Comparison of ENCODE assay signal across 38 mouse cellular contexts in the genomic region with DNA sequence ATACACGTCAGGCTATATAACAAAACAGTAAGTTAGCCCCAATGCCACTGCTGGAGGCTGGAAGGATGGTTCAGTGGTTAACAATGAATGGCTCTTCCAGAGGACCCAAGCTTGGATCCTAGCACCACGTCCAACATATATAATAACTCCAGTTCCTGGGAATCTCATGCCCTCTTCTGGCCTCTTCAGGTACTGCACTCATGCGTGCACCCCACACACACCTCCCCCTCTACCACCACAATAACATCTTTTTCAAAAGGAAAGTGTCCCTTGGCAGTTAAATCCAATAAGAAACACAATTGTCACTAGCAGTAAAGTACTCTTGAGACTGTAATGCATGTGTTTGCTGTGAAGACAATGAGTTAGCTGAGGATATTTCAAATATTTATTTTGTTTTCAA. TPM values are rescaled to one million over a fixed set of nuclear protein-coding genes. Genes with fewer than 3 reads are reported as not detected.
A peak's percentile ranks its signal among the peaks of the same experiment; 100 is the strongest.
DNase-seq lines count a peak whose midpoint lies in the region; ATAC-seq and TF ChIP-seq lines count a peak whose summit lies in the region.
"Had no signal": no experiment of that assay in that cellular context is flagged by ENCODE, and none has a peak within 500 bp of the region (broad histone marks: within the 10 kb centered on the region; RNA-seq: fewer than 3 reads in every experiment).

No protein-coding gene starts in this region.

- H3K4me1 ChIP-seq in liver, postnatal 0 days (ENCODE audit: insufficient read depth) = no peaks in the 10 kb centered on the region
- H3K4me1 ChIP-seq in liver, embryonic 11.5 days (replicated peaks; ENCODE audit: control insufficient read depth, insufficient read depth, low read length) = no peaks in the 10 kb centered on the region
- H3K4me1 ChIP-seq: embryonic facial prominence, embryonic 10.5 days; embryonic facial prominence, embryonic 15.5 days; forebrain, embryonic 12.5 days; heart, embryonic 10.5 days; heart, embryonic 15.5 days; hindbrain, embryonic 13.5 days; limb, embryonic 10.5 days; limb, embryonic 15.5 days; midbrain, embryonic 13.5 days; neural tube, embryonic 13.5 days had no signal

- H3K4me2 ChIP-seq in liver, postnatal 0 days (ENCODE audit: low read depth, low read length) = no peak overlapping the region
- H3K4me2 ChIP-seq in liver, embryonic 11.5 days = no peak overlapping the region
- H3K4me2 ChIP-seq: embryonic facial prominence, embryonic 15.5 days; forebrain, embryonic 12.5 days; heart, embryonic 15.5 days; hindbrain, embryonic 13.5 days; limb, embryonic 15.5 days; midbrain, embryonic 13.5 days; neural tube, embryonic 13.5 days had no signal

- no peak overlapping the region for H3K27ac ChIP-seq in gastrocnemius, adult 2 months
- no peak overlapping the region for H3K27ac ChIP-seq in liver, postnatal 0 days (ENCODE audit: low read depth)
- no peak overlapping the region for H3K27ac ChIP-seq in liver, embryonic 11.5 days (ENCODE audit: low read depth, low read length)
- H3K27ac ChIP-seq: embryonic facial prominence, embryonic 10.5 days; embryonic facial prominence, embryonic 15.5 days; forebrain, embryonic 12.5 days; heart, embryonic 10.5 days; heart, embryonic 15.5 days; hindbrain, embryonic 13.5 days; limb, embryonic 10.5 days; limb, embryonic 15.5 days; macrophage; midbrain, embryonic 13.5 days; neural tube, embryonic 13.5 days had no signal

- TF ChIP-seq CTCF in gastrocnemius, adult 2 months (IDR thresholded peaks at IDR 0.05) = peak; percentile 11; the same call in 1 of the 2 replicates
- peak; percentile 30 for TF ChIP-seq CTCF in liver, postnatal 0 days (IDR thresholded peaks at IDR 0.05; ENCODE audit: low read depth)

- peaks cover 4% of the 10 kb centered on the region; the same call in 1 of the 2 replicates for H3K9me3 ChIP-seq in liver, postnatal 0 days (ENCODE audit: low read length)
- H3K9me3 ChIP-seq in liver, embryonic 11.5 days (ENCODE audit: control insufficient read depth, low read length) = peaks cover 5% of the 10 kb centered on the region
- H3K9me3 ChIP-seq: heart, embryonic 10.5 days; hindbrain, embryonic 13.5 days; limb, embryonic 10.5 days; limb, embryonic 15.5 days had no signal

- DNase-seq in gastrocnemius, adult 2 months = no peak
- DNase-seq in gastrocnemius, adult 8-10 months (ENCODE audit: low spot score in 2 of 2) = no peak
- DNase-seq in liver, postnatal 0 days = no peak
- DNase-seq in liver, embryonic 11.5 days (ENCODE audit: low spot score) = no peak
- peak; percentile 15 for DNase-seq in ES-CJ7 (ENCODE audit: low read depth, low spot score)
- DNase-seq in ZHBTc4 (ENCODE audit: low read depth, low spot score) = peak; percentile 33
- no peak for DNase-seq in urinary bladder, adult 18-20 months (ENCODE audit: low spot score in 2 of 2)
- no peak for DNase-seq in left cerebral cortex, adult 11 months (ENCODE audit: low spot score)
- DNase-seq: adrenal gland, postnatal 25 days; cerebellum, adult 11-12 months; cerebellum, postnatal 10 days; forebrain, postnatal 0 days; gastrocnemius, postnatal 14 days; kidney, adult 9 months; kidney, postnatal 14 days; thymus, adult 18-20 months; thymus, postnatal 4 days had no signal

- no peaks in the 10 kb centered on the region for H3K36me3 ChIP-seq in liver, postnatal 0 days (replicated peaks; ENCODE audit: insufficient read depth, low read length)
- H3K36me3 ChIP-seq in liver, embryonic 11.5 days (ENCODE audit: control insufficient read depth, insufficient read depth, low read length) = no peaks in the 10 kb centered on the region
- H3K36me3 ChIP-seq: embryonic facial prominence, embryonic 10.5 days; embryonic facial prominence, embryonic 15.5 days; forebrain, embryonic 12.5 days; heart, embryonic 10.5 days; heart, embryonic 15.5 days; hindbrain, embryonic 13.5 days; limb, embryonic 10.5 days; limb, embryonic 15.5 days; midbrain, embryonic 13.5 days; neural tube, embryonic 13.5 days had no signal

- no peak for TF ChIP-seq EP300 in liver, postnatal 0 days (IDR thresholded peaks at IDR 0.05; ENCODE audit: low read depth)

- ATAC-seq in liver, postnatal 0 days = no peak
- no peak for ATAC-seq in liver, embryonic 11.5 days (replicated peaks; ENCODE audit: low FRiP score)
- ATAC-seq: forebrain, postnatal 0 days; intestine, postnatal 0 days; lung, postnatal 0 days; midbrain, embryonic 13.5 days had no signal

- no peak overlapping the region for H3K4me3 ChIP-seq in gastrocnemius, adult 2 months
- H3K4me3 ChIP-seq in liver, postnatal 0 days (ENCODE audit: low read depth, low read length) = no peak overlapping the region
- H3K4me3 ChIP-seq in liver, embryonic 11.5 days (ENCODE audit: low read depth, low read length) = no peak overlapping the region
- H3K4me3 ChIP-seq: embryonic facial prominence, embryonic 10.5 days; embryonic facial prominence, embryonic 15.5 days; forebrain, embryonic 12.5 days; heart, embryonic 10.5 days; heart, embryonic 15.5 days; hindbrain, embryonic 13.5 days; limb, embryonic 10.5 days; limb, embryonic 15.5 days; midbrain, embryonic 13.5 days; neural tube, embryonic 13.5 days had no signal

- no peak overlapping the region for H3K9ac ChIP-seq in liver, postnatal 0 days (replicated peaks)
- no peak overlapping the region for H3K9ac ChIP-seq in liver, embryonic 11.5 days (ENCODE audit: low read depth, low read length)
- H3K9ac ChIP-seq: embryonic facial prominence, embryonic 15.5 days; forebrain, embryonic 12.5 days; forebrain, postnatal 0 days; heart, embryonic 15.5 days; hindbrain, embryonic 13.5 days; limb, embryonic 15.5 days; midbrain, embryonic 13.5 days; neural tube, embryonic 13.5 days had no signal

- no peaks in the 10 kb centered on the region for H3K27me3 ChIP-seq in liver, postnatal 0 days (ENCODE audit: insufficient read depth, low read length)
- no peaks in the 10 kb centered on the region for H3K27me3 ChIP-seq in liver, embryonic 11.5 days (replicated peaks; ENCODE audit: control insufficient read depth, insufficient read depth, low read length)
- H3K27me3 ChIP-seq: embryonic facial prominence, embryonic 15.5 days; forebrain, embryonic 12.5 days; heart, embryonic 15.5 days; hindbrain, embryonic 13.5 days; limb, embryonic 15.5 days; midbrain, embryonic 13.5 days; neural tube, embryonic 13.5 days had no signal

- 80% methylated on average over 3 of the region's 3 CpGs for WGBS in liver, postnatal 0 days (ENCODE audit: insufficient replicate concordance)
- 81% methylated on average over 3 of the region's 3 CpGs for WGBS in liver, embryonic 11.5 days

- intact Hi-C loops in gastrocnemius, adult 2 months (cut with DNase I) = no loop called here

RNA-seq across cellular contexts. Expression of gene Scn10a, which starts 41.1 kb away (rescaled TPM):
- not detected for total RNA-seq in gastrocnemius, adult 2 months (2021)
- total RNA-seq in gastrocnemius, adult 8-10 months (2022) = not detected
- 0.02 and 0.04 TPM in 2 replicates for polyA plus RNA-seq in liver, postnatal 0 days (2015; fragmentation: Nextera tagmentation; extraction: Ambion mirVana)
- polyA plus RNA-seq in liver, embryonic 11.5 days (2014; fragmentation: Nextera tagmentation; extraction: Ambion mirVana) = 0.15 and 0.17 TPM in 2 replicates
- total RNA-seq: adrenal gland, adult 18-20 months; adrenal gland, postnatal 25 days; CH12.LX; common myeloid progenitor, adult 5-6 weeks; gastrocnemius, postnatal 14 days; granulocyte monocyte progenitor cell, adult 5-6 weeks; layer of hippocampus, adult 18-20 months; layer of hippocampus, postnatal 25 days; megakaryocyte-erythroid progenitor cell, adult 5-6 weeks had no signal
- polyA plus RNA-seq: intestine, postnatal 0 days; limb, embryonic 10.5 days; limb, embryonic 15.5 days; macrophage; stomach, embryonic 14.5 days had no signal

Comparison
In these comparisons a context has a peak if more than half of its experiments do, and no peak if none do; other contexts are left out.
1. DNase-seq: peak in ES-CJ7 (single experiment) and ZHBTc4 (single experiment); none in gastrocnemius, adult 2 months (single experiment), gastrocnemius, adult 8-10 months (0 of 2), liver, postnatal 0 days (single experiment), liver, embryonic 11.5 days (single experiment), urinary bladder, adult 18-20 months (0 of 2) and left cerebral cortex, adult 11 months (single experiment).